Mouse (Mus musculus) urinary bladder, adult 2 months (tissue): ENCODE data around the gene Bnc2. TPM values are rescaled to one million over a fixed set of nuclear protein-coding genes. Genes with fewer than 3 reads are reported as not detected.

Experiments used
- DNase-seq: peaks from one replicate; pipeline ENCODE4 v3.0.0; 2022; ENCODE audit warnings: low spot score
- polyA plus RNA-seq: library from polyadenylated mRNA; depleted of rRNA; stranded (reverse); fragments of >200 nt; gene quantifications from 2 replicates; pipeline ENCODE4 v1.2.3, GENCODE M21; 2012

Bnc2 gene
- polyA plus RNA-seq, 1 experiment = 9.7 TPM

DNA sequence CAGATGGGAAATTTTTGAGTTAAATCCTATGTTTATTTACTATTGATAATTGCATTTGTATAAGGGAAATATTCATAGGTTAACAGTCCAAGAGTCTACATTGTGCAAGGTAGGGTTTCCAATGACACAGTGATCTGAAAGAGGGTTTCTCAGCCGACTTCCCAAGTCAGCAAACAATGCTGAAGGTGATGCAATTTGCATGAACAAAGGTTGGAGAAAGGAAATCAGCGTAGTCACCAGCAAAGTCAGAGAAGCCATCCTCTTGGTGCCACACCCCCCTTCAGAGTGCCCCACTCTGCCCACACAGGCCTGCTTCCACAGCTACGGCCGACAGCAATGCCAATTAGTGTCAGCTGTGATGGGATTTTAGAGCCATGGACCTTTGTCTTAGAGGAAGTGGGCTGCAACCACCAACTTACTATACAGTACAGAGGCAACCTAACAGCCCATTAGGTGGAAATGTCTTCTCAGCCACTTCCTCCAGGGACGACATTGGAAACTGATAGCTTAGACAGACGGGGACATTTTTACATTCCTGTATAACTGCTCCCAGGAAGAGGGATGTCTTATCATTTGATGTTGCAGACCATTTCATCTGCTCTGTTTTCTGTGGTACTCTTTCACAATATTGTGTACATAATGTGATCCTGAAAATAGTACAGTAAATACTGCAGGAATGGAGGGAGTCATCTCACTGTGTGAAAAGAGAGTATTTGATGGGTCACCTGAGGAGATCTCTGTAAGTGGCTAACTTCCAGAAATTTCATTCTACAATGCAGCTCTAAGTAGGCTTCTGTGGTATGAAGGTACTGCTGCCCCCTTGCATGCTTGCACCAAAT is 243.2 kb downstream of the Bnc2 start:
- DNase-seq = no peak

DNA sequence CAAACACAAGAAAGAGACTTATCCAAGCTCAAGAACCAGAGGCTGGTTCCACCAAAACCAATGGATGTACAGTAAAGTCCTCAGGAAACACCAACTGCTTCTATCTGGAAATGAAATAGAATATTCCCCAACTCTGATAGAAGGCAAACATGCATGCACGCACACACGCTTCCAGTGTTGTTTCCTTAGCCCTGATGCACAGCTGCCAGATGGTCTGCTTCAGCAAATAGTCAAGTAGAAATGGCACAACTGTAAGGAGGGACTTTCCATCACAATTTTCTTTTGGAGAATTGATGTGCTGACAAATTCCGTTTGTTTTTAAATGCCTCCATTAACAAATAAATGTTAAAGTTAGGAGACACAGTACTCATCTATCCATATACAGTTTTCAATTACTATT is 247.1 kb downstream of the Bnc2 start:
- no peak for DNase-seq

DNA sequence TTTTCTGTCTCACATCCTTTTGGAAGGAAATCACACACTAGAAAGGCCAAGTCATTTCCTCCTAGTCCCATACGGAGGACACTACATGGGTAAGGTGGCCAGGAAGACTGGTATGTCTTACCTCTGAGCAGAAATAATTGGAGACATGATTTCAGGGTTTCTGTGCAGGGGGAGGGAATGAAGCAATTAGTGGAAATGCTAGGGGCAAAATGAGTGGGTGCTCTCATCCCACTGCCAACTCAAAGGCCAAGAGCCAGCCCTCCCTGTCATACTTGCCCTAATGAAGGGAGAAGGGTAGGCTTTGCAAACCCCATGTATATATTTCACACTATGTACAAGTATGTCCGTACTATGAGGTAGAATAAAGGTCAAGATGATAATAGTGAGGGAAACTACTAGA is 263.6 kb downstream of the Bnc2 start:
- no peak for DNase-seq

DNA sequence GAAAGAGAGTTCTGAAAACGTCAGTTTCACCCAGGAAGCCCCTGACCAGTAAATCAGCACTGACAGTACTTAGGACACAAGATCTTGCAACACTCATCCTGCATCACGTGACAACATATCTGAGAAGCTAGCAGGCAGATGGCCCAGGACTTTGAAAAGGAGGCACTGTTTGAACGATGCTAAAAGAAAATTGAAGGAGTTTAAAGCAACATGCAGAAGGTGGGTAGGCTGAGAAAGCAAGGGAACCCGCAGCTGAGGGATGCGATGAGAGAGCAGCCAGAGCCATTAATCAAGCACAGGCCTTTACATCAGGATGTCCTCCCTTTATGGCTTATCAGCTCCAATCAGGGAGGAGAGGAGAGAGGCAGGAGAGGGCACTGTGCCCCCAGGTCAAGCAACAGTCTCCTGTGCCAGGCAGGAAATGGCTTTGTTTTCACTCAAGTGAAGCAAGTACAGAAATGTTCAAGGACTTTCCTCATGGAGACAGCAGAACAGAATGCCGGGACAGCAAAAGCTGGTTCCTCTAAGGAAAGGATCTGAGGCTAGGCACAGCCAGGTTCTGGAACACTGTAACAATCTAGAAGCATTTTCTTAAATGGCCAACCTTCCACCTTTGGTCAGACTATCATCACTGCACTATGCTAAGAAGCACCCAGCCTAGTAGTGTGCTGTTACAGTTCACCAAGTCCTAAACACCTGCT is 267.6 kb downstream of the Bnc2 start:
- DNase-seq = no peak

DNA sequence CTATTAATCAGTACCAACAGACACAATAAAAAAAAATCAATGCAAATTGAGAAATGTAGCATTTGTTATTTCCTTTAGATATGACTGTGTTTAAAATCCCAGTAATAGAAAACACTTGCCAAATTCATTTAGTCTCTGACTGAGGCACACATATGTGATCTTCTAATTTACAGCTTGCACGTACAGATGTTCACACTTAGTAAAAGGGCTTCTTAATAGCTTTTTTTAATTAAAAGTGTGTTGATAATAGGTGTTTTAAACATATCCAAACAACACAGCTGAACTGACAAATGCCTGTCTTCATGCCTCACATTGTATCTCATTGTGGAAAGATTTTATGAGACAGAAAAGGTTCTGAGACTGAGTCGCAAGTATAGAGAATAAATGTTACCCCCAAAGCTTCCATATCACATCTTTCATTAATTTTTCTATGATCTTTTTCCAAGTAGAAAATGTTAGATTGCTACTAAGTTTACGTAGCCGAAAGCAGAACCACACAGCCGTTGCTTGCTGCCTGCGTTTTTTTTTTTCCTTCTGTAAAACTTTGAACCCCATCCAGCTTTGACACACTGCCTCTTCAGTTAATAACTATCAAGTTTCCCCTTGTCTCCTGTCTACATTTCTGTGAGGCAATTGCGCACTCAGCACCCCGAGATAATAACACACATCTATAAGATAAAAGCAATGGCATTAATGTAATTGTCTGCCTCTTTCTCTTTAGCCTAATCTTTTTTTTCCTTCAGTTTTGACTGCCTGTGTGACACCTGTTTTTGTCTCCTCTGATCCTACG is 271.5 kb downstream of the Bnc2 start:
- no peak for DNase-seq

DNA sequence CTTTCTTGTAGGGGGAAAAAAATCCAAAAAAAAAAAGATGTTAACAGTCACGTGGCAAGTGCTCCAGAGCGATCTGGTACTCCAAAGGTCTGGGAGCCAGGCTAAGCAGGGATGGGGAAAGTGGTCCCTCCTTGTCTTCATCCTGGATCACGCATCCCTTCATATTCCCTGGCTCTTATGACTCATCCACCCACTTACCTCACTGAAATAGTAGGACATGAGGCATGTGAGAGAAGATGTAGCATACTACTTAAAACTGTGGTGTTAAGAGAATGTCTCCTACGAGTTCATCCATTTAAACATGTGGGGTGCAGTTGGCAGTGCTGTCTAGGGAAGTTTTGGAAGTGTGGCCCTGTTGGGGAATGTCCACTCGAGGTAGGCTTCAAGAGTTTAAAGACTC is 286.1 kb downstream of the Bnc2 start:
- DNase-seq = no peak

DNA sequence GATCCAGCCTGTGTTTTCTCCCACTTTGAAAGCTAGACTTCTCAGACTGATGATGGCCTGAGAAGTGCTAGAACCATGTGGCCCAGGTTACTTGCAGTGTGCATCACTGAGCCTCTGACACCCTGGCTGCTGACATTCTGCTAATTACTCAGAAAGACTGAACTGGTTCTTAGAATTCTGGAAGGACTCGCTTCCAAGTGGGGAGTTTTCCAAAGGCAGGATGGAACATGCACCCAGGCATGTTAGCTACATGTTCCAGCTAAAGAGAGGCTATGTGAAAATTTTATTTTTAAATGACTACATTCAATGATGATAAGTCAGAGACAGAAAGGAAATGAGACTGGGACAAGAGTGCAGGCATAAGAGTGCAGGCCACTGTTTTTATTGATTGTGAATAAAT is 289.9 kb downstream of the Bnc2 start:
- DNase-seq = no peak

DNA sequence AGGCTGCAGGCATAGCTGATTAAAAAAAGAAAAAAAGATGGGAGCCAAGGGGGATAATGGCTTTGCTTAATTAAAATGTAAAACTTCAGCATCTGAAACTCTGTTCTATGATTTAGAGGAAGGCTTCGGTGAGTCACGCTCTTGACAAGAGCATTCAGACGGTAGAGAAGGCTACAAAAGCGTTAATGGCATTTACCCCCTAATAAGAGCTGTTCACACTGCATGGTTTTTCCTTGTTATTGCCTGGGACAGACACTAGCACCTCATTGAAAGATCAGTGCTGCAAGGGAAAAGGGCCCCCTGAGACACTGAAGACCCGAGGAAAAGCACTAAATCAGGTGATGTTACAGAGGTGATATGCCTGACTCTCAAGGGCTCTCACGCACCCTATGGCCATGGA is 295.8 kb downstream of the Bnc2 start:
- DNase-seq = no peak

DNA sequence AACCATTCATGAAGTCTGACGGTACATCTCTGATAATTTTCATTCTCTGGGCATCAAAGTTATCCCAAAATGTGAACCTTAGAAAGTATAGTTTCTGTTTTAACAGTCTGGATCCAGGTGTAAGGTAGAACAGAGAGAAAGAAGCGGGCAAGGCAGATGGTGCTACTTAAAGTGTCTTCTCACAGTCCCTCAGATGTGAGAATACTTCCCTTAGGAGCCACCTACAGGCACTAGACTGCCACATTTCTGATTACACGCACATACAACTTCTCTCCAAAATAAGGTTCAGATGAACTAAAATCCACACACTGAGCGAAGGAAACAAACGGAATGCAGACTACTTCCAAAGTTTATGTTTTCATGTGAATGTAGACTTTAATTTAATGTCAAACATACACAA is 297.6 kb downstream of the Bnc2 start:
- DNase-seq = no peak

DNA sequence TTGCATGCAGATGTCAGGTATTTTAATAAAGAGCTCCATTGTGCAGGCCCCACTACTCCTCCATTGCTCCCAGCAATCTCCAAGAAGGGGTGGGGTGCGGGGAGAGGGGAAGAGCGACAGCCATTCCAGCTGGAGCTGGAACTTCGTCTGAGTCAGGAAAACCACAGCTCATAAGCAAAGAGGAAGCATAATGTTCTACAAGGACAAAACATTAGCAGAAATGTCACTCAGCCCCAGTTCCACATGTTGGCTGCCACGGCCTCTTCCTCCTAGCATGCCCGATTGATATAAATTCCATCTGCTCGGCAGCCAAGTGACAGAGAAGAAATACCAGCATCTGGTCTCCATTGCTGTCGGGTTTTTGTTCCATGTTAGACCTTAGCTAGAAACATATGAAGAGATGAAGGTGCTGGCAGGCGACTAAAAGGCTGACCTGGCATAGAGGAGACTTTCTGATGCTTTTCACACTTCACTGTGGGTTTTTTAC is 312.7 kb downstream of the Bnc2 start:
- no peak for DNase-seq

DNA sequence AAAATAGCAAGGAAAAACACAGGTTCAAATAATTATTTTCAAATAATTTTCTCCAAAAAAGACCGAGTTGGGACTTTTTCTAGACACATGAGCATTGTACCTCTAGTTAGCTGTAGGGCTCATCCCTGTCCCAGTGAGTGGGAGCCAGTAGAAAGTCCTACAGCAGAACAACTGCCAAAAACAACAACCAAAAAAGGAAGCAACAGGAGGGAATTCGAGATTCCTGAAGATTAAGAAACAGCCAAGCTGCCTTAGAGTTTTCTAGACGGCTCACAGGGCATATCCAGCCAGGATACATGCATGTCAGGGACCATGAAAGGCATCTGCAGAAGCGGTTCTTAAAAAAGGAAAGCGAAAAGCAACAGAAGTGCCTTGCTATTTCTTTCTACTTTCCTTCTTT is 313.9 kb downstream of the Bnc2 start:
- DNase-seq = no peak

DNA sequence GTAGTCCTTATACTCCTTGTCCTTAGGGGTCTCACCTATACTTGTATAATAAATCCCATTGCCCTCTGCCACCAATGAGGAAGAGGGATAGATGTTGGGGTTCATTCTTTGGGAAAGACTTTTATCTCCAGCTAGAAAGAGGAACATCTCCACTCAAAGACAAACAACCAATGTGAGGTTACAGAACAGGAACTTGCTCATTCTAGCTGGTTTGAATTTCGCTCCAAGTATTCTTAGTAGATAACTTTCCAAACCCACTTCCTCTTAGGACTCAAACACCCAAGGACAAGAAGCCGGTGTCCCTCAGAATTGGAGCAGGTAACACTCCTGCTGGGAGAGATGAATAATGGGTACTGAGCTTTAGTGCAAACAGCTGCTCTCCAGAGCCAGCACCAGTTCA is 315.1 kb downstream of the Bnc2 start:
- no peak for DNase-seq

DNA sequence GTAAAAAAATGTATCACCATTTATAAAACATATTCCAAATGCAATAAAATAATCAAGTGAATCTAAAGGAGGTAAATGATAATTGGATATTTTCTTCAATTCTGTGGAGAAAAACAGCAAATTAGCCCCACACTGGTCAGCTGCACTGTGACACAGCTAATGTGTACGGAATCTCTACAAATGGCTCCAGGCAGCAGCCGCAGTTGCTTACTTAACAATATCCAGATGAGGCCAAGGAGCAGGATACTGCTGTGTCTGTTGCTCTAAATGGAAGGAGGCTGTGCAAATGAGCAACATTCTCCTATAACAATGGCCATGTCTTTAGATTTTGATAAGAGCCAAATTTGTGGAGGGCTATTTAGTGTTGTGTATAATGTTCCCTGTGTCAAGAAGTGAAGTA is 316.9 kb downstream of the Bnc2 start:
- no peak for DNase-seq

DNA sequence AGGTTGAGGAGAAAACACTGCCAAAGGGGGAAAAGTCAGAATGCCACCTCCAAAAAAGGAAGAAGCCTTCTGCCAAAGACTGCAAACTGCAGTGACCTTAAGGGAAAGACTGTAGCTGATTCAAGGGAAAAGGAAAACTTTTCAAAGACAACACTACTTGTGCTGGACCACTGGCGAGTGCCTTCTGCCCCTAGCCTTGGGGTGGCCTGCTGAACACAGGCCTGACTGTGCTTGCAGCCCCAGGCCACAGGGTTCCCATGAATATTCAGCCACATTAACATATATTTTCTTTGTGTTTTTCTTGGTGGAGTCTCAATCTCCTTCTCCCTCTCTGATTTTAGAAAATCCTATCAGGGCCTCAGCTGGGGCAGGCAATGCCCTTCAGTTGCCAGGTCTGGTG is 317.7 kb downstream of the Bnc2 start:
- DNase-seq = no peak

DNA sequence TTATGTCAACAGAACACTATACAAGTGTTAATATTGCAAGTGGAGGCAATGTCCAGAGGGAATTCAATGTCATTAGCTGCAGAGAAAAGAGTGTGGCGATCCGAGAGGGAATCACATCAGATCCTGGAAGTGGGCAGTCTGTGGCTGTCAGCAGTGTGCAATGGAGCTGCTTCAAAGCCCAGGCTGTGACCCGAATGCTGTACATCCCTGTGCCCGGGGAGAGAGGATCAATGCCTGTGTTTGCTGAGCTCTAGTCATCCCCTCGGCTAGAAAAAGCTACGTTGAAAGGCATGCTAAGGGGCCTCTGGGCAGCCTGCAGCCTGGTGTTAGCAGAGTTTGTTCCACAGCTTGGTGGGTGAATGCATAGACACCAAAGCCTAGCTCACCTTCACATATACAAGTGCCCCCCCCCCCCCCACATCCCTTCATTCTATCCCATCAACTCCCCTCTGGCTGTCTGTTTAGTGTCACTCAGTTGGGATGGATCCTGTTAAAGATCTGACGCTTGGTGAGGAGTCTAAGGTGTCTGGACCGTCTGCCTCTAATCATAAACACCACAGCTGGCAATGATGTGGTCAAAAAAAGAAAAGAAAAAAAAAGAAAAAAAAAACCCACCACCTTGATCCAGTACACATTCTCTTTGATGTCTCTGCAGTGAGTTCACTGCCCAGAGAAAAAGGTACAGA is 318.5 kb downstream of the Bnc2 start:
- no peak for DNase-seq

DNA sequence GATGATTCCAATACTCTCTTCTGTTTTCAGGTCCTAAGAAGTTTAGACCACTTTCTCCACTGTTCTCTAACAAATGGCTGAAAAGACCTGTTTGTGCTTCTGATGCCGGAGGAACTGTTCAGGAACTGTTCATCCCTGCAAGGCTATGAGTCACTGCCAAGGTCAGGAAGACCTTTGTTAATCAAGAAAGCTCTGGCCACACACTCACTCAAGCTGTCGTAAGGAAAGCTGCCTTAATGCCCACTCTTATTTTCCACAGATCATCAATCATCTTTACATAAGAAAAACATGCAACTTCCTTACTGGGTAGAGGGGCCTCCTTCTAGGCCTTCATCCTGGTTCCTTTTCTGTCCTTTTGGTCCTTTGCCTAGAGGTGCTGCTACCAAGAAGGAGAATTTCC is 322.4 kb downstream of the Bnc2 start:
- DNase-seq = no peak

DNA sequence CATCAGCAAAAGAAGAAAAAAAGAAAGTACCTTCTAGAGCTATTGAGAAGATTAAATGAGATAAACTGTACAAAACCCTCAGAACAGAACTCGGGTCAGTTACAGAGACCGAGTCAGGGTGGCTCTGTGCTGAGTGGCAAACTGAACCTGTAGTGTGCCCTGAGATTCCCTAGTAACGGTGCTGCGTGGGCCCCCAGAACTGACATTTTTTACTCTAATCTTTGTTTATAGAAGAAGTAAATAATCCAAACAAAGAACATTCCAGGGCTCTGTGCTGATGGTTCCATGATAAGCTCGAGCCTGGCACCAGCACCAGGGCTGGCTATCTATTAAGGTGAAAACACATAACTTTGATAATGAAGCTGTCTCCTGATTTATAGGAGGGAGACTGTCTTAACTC is 325.5 kb downstream of the Bnc2 start:
- no peak for DNase-seq

DNA sequence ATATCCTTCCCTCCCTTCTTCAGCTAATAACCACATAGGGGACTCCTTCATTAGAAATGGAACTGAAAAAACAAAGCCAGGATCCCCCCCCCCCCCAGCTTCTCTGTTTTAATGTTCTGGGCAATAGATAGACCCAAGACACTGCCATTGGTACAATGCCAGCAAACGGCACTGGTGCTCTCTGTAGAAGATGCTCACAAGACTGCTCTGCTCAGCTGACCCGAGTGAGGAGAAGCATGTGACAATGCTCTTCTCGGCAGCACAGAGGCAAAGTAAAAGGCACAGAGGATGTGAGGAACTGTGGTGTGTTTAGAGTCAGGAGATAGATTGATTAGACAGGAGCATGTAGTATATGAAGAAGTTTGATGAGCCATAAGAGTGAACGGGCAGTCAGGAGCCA is 335.9 kb downstream of the Bnc2 start:
- no peak for DNase-seq

DNA sequence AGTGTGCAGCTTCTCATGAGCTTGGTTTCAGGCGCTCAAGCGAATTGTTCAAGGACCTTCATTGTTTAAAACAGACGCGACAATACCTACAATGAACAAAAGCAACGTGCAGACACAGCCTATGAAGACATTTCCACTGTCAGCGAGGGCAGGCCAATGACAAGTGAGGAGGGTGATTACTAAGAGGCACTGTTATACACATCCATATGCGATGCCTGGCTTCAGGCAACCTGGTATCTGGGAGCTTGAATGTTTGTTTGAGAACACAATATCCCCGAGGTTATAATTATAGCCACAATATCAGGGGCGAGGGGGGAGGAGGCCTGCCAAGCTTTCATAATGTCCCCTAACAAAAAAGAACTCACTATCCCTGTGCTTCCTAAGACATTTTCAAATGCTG is 343.1 kb downstream of the Bnc2 start:
- DNase-seq = no peak

DNA sequence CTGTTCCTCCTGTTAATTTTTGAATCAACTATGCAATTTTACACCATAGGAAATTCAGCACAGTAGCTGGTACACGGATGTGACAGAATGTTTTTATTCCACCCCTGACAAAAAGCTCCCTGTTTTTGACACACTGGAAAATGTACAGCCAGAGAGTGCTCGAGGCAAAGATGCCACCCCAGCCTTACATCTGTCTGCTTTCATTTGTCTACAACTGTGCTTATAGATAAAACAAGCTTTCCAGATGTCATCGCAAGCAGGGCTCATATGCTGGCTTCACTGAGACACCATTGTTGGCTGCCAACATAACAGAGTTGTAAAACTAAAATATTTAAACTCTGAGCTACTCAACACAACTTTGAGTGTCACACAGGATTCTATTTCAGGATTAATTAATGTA is 343.6 kb downstream of the Bnc2 start:
- DNase-seq = no peak

DNA sequence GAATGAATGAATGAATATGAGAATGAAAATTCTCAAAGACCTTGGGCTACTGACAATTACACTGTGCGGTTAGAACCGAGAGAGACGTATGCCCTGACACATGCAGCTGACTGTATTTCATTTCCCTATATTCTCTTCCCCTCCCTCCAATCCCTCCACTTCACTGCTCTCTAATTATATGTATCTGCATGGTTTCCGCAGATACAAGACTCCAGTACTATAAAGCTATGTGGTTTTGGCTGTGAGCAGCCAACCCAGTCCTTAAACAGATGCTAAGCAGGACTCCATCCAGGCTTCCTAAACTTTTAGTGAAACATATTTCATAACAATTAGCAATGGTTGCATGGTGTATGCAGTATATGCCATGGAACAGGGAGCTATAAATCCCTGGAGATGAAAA is 344.6 kb downstream of the Bnc2 start:
- DNase-seq = no peak

DNA sequence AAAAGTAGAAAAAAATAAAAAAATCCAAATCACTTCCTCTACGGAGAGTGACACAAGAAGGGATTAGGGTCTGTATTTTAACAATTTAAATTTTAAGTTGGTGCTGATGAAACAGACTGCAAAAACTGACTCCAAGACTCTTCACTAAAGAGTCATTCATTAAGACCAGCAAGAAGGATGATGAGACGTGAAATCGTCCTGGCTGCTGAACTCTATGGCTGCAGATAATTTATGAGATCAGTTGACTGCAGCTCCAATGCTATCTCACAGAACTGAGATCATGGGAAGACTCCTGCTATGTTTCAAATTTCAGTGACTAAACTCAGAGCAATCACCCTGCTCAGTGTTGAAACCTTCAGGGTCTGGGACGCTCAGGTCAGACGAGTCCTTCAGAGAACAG is 345.4 kb downstream of the Bnc2 start:
- DNase-seq = no peak
